Mouse (Mus musculus): ENCODE data around the gene Galnt14. TPM values are rescaled to one million over a fixed set of nuclear protein-coding genes. Genes with fewer than 3 reads are reported as not detected.

The Galnt14 gene
- polyA plus RNA-seq, 1 experiment from 2014 or later, result 16.8 TPM

DNA sequence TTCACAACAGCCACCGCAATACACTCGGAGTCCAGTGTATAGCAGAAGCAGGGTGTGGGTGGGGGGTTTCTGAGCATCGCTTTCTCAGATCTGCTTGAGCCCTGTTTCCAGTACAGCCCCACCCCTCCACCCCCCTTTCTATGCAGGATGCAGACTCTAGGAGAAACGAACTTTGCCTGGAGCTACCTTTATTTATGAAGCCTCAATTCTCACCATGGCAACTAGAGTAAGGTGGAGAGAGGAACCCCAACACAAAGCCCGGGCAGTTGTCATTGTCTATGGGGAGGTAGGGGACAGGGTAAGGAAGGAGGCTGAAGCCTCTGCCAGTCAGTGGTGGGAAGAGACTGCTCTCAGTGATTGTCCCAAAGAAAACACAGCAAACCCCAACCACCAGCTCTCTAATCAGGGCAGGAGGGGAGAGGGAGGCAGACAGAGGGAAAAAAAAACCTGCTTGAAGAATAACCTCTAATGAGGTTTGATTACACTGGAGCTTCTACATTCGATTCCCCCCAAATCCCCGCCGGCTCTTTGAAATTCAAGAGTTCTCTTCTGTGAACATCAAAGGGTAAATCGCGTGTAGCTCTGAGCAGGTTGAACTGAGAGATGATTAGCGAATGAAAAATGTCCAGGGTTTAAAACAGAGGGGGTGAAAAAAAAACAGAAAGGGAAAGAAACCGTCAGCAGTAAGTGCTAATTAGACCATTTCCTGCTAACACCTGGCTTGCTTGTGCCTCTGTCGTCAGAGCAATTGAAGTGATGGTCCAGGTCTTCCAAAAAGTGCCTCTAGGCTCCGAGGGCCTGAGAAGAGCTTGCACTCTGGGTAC is 169.6 kb downstream of the Galnt14 start:
- H3K36me3 ChIP-seq (replicated peaks; ENCODE audit: control insufficient read depth, insufficient read depth), result no peaks in the 10 kb centered on the region
- no peak for DNase-seq (ENCODE audit: low spot score)
- H3K4me1 ChIP-seq (replicated peaks; ENCODE audit: control insufficient read depth, insufficient read depth, low read length), result peaks cover 19% of the 10 kb centered on the region
- H3K9me3 ChIP-seq (ENCODE audit: control insufficient read depth, low read length), result no peaks in the 10 kb centered on the region
- H3K27me3 ChIP-seq (ENCODE audit: control insufficient read depth, insufficient read depth, low read length), result no peaks in the 10 kb centered on the region
- 0 out of 2 replicates have a peak overlapping the region, but pooled peaks have one; percentile 28 for H3K9ac ChIP-seq
- peak overlapping the region; percentile 70; the same call in 1 of the 2 replicates for H3K27ac ChIP-seq
- ATAC-seq (ENCODE audit: low FRiP score), result peak; percentile 36
- 0 out of 2 replicates have a peak overlapping the region, but pooled peaks have one; percentile 6 for H3K4me2 ChIP-seq (replicated peaks)
- no peak overlapping the region for H3K4me3 ChIP-seq (replicated peaks; ENCODE audit: low read length)
- WGBS, result 37% methylated on average over 14 of the region's 14 CpGs

DNA sequence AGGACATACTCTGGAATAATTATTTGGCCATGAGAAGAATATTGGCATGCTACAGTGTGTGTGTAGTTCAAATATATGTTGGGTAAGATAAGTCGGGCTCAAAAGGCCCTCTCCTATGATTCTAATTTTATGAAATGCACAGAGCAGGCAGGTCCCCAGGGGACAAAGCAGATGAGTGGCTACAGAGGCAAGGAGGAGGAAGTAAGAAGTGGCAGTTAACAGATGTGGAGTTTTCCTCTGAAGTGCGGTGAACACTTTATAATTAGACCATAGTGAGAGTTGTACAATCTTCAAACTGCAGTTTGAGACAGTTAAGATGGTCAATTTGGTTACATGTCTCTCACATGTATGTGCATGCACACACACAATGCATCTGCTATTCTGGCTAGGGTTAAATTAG is 178.4 kb downstream of the Galnt14 start:
- Histone ChIP-seq H3K9me3 (ENCODE audit: control insufficient read depth, low read length) (no peaks in the 10 kb centered on the region), H3K4me2 (replicated peaks) (no peak overlapping the region), H3K4me3 (replicated peaks; ENCODE audit: low read length) (no peak overlapping the region), H3K9ac (no peak overlapping the region), H3K36me3 (replicated peaks; ENCODE audit: control insufficient read depth, insufficient read depth) (no peaks in the 10 kb centered on the region), H3K27ac (no peak overlapping the region), H3K4me1 (replicated peaks; ENCODE audit: control insufficient read depth, insufficient read depth, low read length) (no peaks in the 10 kb centered on the region), H3K27me3 (ENCODE audit: control insufficient read depth, insufficient read depth, low read length) (no peaks in the 10 kb centered on the region)
- DNase-seq (ENCODE audit: low spot score), result no peak
- WGBS, result 91% methylated on average over 2 of the region's 2 CpGs
- ATAC-seq (ENCODE audit: low FRiP score), result no peak

DNA sequence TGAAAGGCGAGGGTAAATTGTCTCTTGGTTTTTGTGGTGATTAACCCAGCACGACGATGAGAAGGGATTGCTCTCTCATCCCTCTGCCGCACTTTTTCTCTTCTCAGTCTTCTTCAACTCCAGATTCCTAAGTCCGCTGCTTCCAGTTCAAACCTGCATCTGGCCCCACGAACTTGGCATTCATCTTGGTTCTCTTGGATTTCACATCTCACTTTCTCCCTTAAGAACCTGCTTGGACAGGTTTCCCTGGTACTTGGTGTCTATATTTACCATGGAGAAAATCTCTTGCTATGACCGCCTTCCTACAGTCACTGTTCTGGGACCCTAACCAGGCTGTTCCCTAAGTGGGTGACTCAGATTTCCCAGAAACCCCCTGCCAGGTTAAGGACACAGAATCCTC is 188.1 kb downstream of the Galnt14 start:
- 86% methylated on average over 7 of the region's 7 CpGs for WGBS
- no peak overlapping the region for H3K9ac ChIP-seq
- DNase-seq (ENCODE audit: low spot score) (no peak), ATAC-seq (ENCODE audit: low FRiP score) (no peak)
- no peaks in the 10 kb centered on the region for H3K27me3 ChIP-seq (ENCODE audit: control insufficient read depth, insufficient read depth, low read length)
- no peaks in the 10 kb centered on the region for H3K36me3 ChIP-seq (replicated peaks; ENCODE audit: control insufficient read depth, insufficient read depth)
- H3K27ac ChIP-seq, result no peak overlapping the region
- no peaks in the 10 kb centered on the region for H3K4me1 ChIP-seq (replicated peaks; ENCODE audit: control insufficient read depth, insufficient read depth, low read length)
- no peak overlapping the region for H3K4me2 ChIP-seq (replicated peaks)
- H3K9me3 ChIP-seq (ENCODE audit: control insufficient read depth, low read length), result no peaks in the 10 kb centered on the region
- no peak overlapping the region for H3K4me3 ChIP-seq (replicated peaks; ENCODE audit: low read length)

DNA sequence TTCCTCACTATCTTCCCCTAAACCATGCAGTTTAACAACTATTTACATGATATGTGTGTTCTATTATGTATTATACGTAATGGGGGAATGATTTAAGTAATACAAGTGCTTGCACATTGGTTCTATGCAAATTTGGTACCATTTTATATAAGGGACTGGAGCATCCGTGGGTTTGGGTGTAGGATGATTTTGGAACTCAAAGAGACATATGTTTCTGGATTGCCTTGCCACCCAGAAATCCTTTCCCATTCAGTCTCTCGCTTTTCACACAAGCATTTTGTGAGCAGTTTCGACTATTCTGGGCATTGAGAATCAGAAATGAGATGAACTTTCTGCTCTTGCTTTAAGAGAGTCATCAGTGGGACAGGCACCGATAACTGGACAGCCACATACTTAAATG is 190.9 kb downstream of the Galnt14 start:
- Histone ChIP-seq H3K4me1 (replicated peaks; ENCODE audit: control insufficient read depth, insufficient read depth, low read length) (no peaks in the 10 kb centered on the region), H3K4me3 (replicated peaks; ENCODE audit: low read length) (no peak overlapping the region), H3K9ac (no peak overlapping the region), H3K27me3 (ENCODE audit: control insufficient read depth, insufficient read depth, low read length) (no peaks in the 10 kb centered on the region), H3K36me3 (replicated peaks; ENCODE audit: control insufficient read depth, insufficient read depth) (no peaks in the 10 kb centered on the region), H3K27ac (no peak overlapping the region), H3K9me3 (ENCODE audit: control insufficient read depth, low read length) (no peaks in the 10 kb centered on the region), H3K4me2 (replicated peaks) (no peak overlapping the region)
- 87% methylated on average over 5 of the region's 5 CpGs for WGBS
- DNase-seq (ENCODE audit: low spot score), result no peak
- ATAC-seq (ENCODE audit: low FRiP score), result no peak

DNA sequence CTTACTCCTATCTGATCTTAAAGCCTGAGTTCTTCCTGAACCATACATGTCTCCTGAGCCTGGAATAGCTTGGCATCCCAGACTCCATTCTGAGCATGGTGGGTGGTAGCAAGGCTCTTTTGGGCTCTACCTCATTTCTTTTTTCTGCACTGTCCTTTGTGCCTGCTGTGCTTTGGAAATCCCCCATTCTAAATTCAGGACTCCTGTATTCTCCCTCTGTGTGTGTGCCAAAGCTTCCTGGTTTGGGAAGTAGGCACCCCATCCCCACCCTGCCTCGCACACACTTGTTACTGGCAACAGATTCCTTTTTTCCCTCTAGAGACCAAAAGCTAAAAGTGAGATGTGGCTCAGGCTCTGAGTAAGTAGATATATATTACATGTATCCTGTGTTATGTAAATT is 191.9 kb downstream of the Galnt14 start:
- no peak overlapping the region for H3K4me3 ChIP-seq (replicated peaks; ENCODE audit: low read length)
- DNase-seq (ENCODE audit: low spot score) (no peak), ATAC-seq (ENCODE audit: low FRiP score) (no peak)
- H3K27me3 ChIP-seq (ENCODE audit: control insufficient read depth, insufficient read depth, low read length), result no peaks in the 10 kb centered on the region
- H3K9me3 ChIP-seq (ENCODE audit: control insufficient read depth, low read length), result no peaks in the 10 kb centered on the region
- WGBS, result 54% methylated on average over 1 of the region's 1 CpGs
- no peaks in the 10 kb centered on the region for H3K4me1 ChIP-seq (replicated peaks; ENCODE audit: control insufficient read depth, insufficient read depth, low read length)
- H3K36me3 ChIP-seq (replicated peaks; ENCODE audit: control insufficient read depth, insufficient read depth), result no peaks in the 10 kb centered on the region
- H3K27ac ChIP-seq, result no peak overlapping the region
- no peak overlapping the region for H3K9ac ChIP-seq
- no peak overlapping the region for H3K4me2 ChIP-seq (replicated peaks)

DNA sequence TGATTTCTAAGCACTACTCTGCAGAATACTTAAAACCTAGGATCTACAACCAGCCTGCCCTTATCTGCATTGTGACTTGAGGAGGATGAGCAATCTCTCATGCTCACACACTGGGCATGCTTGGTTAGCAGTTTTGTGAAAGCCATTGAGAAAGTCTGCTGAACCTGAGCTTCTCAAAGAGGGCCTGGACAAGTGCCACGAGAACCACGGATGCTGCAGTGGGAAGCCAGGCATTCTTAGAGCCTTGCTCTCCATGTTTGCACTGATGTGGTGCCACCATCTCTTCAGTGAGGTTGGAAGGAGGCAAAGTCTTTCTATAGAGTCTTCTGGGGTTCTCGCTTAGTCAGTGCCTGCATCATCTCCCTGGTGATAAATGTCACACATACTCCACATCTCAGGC is 194.7 kb downstream of the Galnt14 start:
- Histone ChIP-seq H3K36me3 (replicated peaks; ENCODE audit: control insufficient read depth, insufficient read depth) (no peaks in the 10 kb centered on the region), H3K27me3 (ENCODE audit: control insufficient read depth, insufficient read depth, low read length) (no peaks in the 10 kb centered on the region), H3K9me3 (ENCODE audit: control insufficient read depth, low read length) (no peaks in the 10 kb centered on the region), H3K27ac (no peak overlapping the region), H3K4me2 (replicated peaks) (no peak overlapping the region), H3K4me3 (replicated peaks; ENCODE audit: low read length) (no peak overlapping the region), H3K4me1 (replicated peaks; ENCODE audit: control insufficient read depth, insufficient read depth, low read length) (no peaks in the 10 kb centered on the region), H3K9ac (no peak overlapping the region)
- DNase-seq (ENCODE audit: low spot score) (no peak), ATAC-seq (ENCODE audit: low FRiP score) (no peak)
- WGBS, result 85% methylated on average over 3 of the region's 3 CpGs

DNA sequence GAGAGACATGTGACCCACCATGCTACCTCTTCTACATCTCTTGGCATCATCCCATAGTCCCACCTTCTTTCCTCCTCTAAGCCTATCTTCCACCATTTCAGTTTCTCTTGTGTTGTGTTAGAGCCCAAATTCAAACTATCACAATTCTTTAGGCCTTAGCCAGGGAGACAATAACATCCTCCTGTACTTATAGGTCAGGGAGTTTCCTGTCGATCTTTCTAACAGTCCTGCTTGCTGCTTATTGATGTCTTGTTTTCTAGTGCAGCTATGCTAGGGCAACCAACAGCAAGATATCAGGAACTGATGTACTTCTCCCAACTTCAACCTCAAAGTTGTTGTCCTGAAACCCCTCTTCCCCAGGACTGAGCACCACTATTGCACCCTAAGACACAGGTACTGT is 195.4 kb downstream of the Galnt14 start:
- Histone ChIP-seq H3K27ac (no peak overlapping the region), H3K9ac (no peak overlapping the region), H3K4me3 (replicated peaks; ENCODE audit: low read length) (no peak overlapping the region), H3K4me2 (replicated peaks) (no peak overlapping the region), H3K4me1 (replicated peaks; ENCODE audit: control insufficient read depth, insufficient read depth, low read length) (no peaks in the 10 kb centered on the region), H3K27me3 (ENCODE audit: control insufficient read depth, insufficient read depth, low read length) (no peaks in the 10 kb centered on the region), H3K9me3 (ENCODE audit: control insufficient read depth, low read length) (no peaks in the 10 kb centered on the region), H3K36me3 (replicated peaks; ENCODE audit: control insufficient read depth, insufficient read depth) (no peaks in the 10 kb centered on the region)
- 94% methylated on average over 1 of the region's 1 CpGs for WGBS
- no peak for DNase-seq (ENCODE audit: low spot score)
- ATAC-seq (ENCODE audit: low FRiP score), result no peak

DNA sequence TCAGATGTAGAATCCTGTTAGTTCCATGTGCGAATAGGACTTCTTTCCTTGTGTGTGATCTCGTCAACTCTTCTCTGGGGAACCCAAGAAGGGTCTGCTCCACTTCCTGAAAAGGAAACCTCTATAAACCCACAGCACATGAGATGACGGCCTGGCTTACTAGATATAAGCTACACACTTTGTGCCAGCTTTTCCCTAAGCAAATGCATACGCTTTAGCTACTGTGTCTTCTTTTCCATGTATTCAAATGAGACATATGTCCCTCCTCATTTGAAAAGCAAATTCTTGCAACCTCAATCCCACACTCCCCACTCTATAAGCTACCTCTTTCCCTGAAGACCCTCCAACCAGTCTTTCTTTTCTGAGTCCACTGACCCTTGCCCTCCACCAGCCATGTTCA is 196.0 kb downstream of the Galnt14 start:
- H3K27ac ChIP-seq, result no peak overlapping the region
- no peaks in the 10 kb centered on the region for H3K27me3 ChIP-seq (ENCODE audit: control insufficient read depth, insufficient read depth, low read length)
- ATAC-seq (ENCODE audit: low FRiP score), result no peak
- no peaks in the 10 kb centered on the region for H3K9me3 ChIP-seq (ENCODE audit: control insufficient read depth, low read length)
- WGBS, result 74% methylated on average over 4 of the region's 4 CpGs
- no peaks in the 10 kb centered on the region for H3K36me3 ChIP-seq (replicated peaks; ENCODE audit: control insufficient read depth, insufficient read depth)
- DNase-seq (ENCODE audit: low spot score), result no peak
- H3K4me3 ChIP-seq (replicated peaks; ENCODE audit: low read length), result no peak overlapping the region
- H3K9ac ChIP-seq, result no peak overlapping the region
- no peak overlapping the region for H3K4me2 ChIP-seq (replicated peaks)
- no peaks in the 10 kb centered on the region for H3K4me1 ChIP-seq (replicated peaks; ENCODE audit: control insufficient read depth, insufficient read depth, low read length)

DNA sequence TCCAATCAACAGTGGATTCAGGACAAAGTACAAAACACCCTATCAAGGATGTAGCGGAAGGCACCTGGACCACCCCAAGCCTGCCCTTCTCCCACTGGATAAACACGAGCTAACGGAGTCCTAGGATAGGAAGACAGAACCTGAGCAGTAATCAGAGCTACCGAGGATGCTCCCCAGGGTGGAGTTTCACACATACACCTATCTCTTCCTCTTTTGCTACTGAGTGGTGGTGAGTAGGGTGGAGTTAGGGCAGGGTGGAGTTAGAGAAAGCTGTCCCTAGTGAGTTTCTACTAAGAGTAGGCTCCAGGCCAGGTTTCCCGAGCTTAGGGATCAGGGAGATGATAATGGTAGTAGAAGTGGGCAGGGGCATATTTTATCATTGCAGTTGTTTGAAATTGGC is 197.4 kb downstream of the Galnt14 start:
- no peak overlapping the region for H3K4me2 ChIP-seq (replicated peaks)
- no peak for DNase-seq (ENCODE audit: low spot score)
- H3K36me3 ChIP-seq (replicated peaks; ENCODE audit: control insufficient read depth, insufficient read depth), result no peaks in the 10 kb centered on the region
- ATAC-seq (ENCODE audit: low FRiP score), result no peak
- no peak overlapping the region for H3K4me3 ChIP-seq (replicated peaks; ENCODE audit: low read length)
- H3K4me1 ChIP-seq (replicated peaks; ENCODE audit: control insufficient read depth, insufficient read depth, low read length), result no peaks in the 10 kb centered on the region
- H3K9me3 ChIP-seq (ENCODE audit: control insufficient read depth, low read length), result no peaks in the 10 kb centered on the region
- no peaks in the 10 kb centered on the region for H3K27me3 ChIP-seq (ENCODE audit: control insufficient read depth, insufficient read depth, low read length)
- H3K27ac ChIP-seq, result no peak overlapping the region
- H3K9ac ChIP-seq, result no peak overlapping the region
- WGBS, result 90% methylated on average over 5 of the region's 5 CpGs
